Mouse (Mus musculus) ES-E14 (cell line): ENCODE data around the gene Daam1.

Experiments
- CHD2 ChIP-seq: IDR thresholded peaks from 2 replicates; pipeline ENCODE4 v1.6.1; 2014; ENCODE audit warnings: mild to moderate bottlenecking, low read depth, low read length, inconsistent platforms
- MAFK ChIP-seq: IDR thresholded peaks from 2 replicates; pipeline ENCODE4 v1.6.1; 2014; ENCODE audit warnings: mild to moderate bottlenecking, low read depth, low read length, inconsistent platforms; ENCODE audit not compliant: insufficient read depth
- ZNF384 ChIP-seq: IDR thresholded peaks from 2 replicates; pipeline ENCODE4 v1.6.1; 2012; ENCODE audit warnings: low read depth, low read length, inconsistent platforms

- TF ChIP-seq MAFK = no peak
- no peak for TF ChIP-seq CHD2
- TF ChIP-seq ZNF384 = no peak
Measured at GRCm38 (mm10) chr12:71845486-71845885, 14.6 kb downstream of the Daam1 start.
